Mouse (Mus musculus): Measurements from ENCODE around the gene Mfsd4a.

Mfsd4a gene

DNA sequence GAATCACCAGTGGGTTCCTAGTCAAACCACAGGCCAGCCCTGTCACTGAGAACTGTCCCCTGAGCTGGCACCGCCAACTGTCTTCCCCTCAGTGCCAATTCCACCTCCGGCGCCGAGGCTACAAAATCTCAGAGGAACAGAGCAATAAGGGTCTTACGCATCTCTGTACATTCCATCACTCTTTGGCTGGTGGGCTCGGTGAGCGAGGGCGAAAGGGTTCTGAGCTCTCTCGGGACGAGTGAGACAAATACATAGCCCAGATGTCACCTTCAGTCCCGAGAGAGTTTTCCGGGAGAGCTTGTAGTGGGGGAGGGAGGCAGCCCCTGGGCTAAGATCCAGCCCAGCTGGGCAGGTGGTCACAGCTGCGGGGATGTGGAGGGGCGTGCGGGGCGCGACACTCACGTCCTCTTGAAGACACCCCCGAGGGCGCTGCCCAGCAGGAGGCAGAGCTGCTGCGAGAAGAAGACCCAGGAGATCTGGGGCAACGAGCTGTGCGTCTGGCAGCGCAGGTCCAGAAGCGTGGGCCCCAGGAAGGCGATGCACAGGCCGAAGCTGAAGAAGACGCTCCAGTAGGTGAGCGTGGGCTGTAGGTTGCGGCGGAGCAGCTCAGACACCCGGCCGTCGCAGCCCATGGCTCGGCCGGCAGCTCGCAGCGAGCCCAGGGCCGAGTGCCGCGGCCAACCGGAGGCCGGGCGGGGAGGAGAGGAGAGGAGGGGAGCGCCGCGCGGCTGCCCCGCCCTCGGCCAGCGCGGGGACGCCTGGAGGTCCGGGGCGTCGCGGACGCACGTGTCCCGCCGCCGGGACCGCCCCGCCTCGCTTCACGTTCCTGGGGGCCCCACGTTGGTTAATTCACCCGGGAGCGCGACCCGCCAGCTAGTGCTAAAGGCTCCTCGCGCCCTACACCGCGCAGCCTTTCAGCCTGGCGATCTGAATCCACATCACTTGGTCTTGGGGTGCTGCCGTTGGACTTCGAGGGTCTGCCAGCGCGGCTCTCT, at the start of gene Mfsd4a:
TSS of gene Mfsd4a (minus strand) at position 802 of the 995 bp plus-strand sequence.
- peak; percentile 29 for DNase-seq (ENCODE audit: low spot score)

DNA sequence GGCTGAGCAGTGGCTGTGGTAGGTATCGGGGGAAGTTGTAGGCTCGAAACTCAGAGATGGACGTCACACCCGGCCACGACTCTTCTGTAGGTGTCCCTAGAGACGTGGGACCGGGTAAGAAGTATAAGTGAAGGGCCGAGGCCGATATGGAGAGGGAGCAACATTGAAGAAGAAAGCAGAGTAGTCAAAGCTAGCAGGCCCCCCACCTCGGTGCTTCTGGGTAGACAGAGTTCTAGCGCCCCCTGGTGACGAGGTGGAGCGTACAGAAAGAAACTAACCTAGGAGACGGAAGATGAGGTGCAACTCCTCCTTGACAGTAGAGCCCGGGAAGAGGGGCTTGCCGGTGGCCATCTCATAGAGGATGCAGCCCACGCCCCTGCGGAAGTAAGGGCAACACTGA, 48.7 kb upstream of the Mfsd4a start:
- DNase-seq (ENCODE audit: low spot score): no peak

DNA sequence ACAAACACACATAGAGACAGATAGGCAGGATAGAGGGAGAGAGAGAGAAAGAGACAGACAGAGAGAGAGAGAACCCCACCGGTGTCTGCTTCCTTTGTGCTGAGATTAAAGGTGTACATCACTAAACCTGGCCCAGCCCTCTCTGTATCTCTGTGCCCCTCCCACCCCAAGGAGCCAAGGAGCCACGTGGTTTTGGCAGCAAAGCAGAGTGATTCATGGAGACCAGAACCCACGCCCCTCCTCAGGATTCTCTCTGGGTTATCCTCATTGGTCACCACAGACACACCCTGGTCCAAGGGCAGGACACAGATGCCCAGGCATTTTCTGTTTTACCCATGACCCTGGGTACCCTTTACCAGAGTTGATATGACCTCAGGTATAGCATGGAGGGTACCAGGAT, 45.2 kb upstream of the Mfsd4a start:
- no peak for DNase-seq (ENCODE audit: low spot score)

DNA sequence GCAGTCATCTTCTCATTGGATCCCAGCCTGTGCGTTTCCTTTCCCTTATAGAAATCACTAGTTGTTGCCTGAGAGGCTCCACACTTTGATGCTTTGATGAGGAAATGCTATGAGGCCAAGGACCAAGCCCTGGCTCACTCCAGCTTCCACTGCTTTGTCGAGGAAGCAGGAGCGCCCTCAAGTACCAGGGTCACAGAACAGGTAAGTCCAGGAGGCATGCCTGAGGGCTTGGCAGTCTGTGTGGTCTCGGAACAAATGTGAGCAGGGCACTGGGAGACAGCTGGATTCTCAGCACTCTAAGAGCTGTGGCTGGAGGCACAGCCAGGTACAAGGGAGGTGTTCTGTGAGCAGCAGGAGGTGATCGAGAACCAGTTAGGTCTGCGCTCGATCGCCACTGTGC, 44.6 kb upstream of the Mfsd4a start:
- DNase-seq (ENCODE audit: low spot score): no peak

DNA sequence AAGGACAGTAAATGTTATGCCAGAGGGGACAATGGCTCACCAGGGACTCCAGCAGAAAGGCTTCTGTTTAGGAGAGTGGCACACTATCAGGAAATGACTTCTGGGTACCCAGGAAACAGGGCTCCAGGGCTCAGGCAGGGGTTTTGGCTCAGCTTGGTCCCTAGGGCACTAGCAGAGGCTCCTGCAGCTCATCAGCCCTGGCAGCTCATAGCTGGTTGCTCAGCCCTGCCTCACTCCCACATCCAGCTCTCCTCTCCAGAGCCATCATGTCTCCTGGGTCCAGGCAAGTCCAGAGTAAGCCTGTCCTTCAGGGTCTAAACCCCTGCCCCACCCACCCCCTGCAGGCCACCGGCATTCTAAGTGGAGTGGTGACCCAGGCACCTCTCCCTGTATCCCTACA, 43.5 kb upstream of the Mfsd4a start:
- DNase-seq (ENCODE audit: low spot score): no peak

DNA sequence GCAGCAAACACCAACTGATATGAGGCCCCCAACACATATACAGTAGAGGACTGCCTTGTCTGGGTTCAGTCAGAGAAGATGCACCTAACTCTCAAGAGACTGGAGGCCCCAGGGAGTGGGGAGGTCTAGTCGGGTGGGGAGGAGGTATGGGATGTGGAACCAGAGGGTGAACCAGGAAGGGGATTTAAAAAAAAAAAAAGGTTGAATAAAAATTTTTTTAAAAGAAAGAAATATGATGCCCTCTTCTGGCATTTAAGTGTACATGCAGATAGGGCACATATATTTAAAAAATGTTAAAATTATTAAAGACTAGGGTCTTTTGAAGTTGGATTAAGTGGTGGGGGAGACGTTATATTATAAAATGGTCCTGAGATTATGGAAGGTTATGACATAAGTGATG, 41.5 kb upstream of the Mfsd4a start:
- DNase-seq (ENCODE audit: low spot score): no peak

DNA sequence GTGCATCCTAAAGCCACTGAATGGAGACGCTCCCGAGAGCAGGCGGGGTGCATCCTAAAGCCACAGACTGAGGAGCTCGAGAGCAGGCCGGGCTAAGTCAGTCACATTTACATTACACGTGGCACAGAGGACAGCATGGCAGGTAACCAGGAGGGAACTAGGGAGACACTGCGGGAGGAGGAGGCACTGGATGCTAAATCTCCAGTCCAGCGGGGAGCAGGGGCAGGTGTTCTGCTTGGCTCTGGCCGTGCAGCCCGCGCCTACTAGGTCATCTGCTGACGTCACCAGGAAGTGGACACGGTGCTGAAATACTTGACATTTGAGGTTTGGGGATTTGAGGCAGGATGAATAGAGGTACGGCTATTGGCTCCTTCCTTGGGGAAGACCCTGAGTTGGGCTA, 36.5 kb upstream of the Mfsd4a start:
- DNase-seq (ENCODE audit: low spot score): no peak

DNA sequence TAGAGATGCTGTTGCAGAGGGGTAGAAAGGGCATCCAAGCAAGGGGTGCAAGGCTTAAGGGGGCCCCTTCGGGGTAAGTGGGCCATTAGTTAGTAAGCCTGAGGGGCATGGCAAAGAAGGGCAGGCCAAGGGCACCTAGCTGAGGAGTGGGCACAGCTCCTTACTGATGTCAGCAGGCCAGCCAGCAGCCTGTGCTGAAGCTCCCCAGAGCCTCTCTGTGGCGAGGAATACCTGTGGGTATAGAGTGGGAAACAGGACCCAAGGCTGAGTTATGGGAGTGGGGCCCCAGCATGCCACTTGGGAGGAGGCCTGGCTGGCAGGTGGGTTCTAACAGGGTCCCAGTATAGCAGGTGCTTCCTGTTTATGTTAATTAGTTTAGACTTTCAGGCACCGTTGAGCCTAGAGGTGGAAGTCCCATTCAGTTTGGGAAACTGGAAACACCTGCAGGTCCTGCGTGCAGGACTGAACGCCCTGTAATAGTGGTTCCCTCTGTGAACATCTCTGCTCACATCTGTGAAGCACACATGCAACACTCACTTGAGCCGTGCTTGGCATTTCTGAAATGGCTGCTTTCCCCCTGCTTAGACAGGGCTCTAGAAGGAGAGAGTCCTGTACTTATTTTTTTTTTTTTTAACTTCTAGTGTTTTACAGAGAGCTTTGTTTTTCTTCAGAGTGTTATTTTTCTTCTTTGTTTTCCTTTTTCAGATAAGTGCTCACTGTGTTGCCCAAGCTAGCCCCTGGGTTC, 34.3 kb upstream of the Mfsd4a start:
- no peak for DNase-seq (ENCODE audit: low spot score)

DNA sequence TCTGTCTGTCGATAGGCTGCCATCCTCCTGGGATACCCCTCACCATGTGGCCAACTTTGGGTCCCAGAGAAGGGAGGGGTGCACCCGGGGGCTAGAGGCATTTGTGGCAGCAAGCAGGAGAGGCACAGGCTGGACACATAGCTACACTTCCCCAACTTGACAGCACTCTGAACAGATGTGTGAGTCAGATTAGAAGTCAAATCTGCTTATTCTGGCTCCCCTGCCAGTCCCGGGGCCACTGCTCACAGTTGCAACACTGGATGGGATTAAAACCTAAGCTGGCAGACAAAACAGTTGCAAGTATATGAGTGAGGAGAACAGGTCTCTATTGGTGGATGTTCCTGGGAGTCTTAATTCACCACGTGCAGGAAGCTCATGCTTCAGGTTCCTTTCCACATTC, 31.9 kb upstream of the Mfsd4a start:
- no peak for DNase-seq (ENCODE audit: low spot score)

DNA sequence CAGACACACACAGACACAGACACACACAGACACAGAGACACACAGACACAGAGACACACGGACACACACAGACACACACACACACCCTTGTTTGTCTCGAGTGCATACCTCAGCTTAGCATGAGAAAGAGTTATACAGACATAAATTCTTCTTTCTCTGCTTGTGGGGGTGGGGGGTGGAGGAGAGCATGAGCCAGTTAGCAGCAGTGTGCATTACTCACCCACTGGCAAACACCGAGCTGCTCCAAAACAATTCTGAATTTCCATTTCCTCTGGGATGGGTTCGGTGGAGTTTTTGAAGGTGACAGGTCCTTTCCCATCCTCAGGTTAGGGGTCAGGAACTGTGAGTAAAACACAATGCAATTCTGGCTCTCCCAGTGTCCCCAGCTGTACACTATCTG, 31.2 kb upstream of the Mfsd4a start:
- DNase-seq (ENCODE audit: low spot score): no peak

DNA sequence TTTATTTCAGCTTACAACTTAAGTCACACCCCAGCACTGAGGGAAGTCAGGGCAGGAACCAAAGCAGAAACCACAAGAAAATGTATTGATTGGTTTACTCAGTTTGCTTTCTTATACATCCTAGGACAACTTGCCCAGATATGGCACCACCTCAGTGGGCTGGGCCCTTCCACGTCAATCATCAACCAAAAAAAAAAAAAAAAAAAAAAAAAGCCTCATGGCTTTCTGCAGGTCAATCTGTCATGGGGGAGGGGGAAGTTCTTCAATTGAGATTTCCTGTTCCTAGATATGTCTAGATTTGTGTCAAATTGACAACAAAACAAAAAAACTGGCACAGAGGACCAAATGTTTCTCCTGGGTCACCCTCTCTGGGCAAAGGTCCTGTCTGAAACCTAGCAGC, 30.2 kb upstream of the Mfsd4a start:
- no peak for DNase-seq (ENCODE audit: low spot score)

DNA sequence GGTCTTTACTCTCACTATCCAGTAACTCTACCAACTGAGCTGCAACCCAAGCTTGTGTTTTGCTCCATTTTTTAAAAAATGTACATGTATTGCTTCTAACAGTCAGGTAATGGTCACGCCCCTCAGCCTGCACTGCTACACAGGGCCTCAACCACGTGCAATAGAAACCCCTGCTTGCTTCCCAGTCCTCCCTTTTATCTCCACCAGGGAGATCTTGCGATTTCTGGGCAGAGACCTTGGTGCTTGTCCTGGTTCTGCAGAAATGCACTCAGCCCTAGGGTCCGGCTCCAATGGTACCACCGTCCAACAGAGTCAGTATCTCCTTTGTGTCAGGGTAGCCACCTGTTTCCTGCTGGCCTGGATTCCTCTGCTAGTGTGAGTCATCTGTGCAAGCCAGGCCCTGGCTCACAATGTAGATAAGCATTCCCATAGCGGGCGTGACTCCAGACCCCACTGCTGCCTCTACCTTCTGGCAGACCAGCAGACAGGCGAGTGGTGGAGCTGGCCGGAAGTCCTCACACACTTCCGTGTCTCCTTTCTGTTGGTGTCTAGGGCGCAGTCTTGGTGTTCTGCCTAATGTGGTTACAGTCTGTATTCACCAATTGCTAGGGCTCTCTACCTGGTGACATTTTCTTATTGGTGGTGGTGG, 27.6 kb upstream of the Mfsd4a start:
- DNase-seq (ENCODE audit: low spot score): peak; percentile 31

DNA sequence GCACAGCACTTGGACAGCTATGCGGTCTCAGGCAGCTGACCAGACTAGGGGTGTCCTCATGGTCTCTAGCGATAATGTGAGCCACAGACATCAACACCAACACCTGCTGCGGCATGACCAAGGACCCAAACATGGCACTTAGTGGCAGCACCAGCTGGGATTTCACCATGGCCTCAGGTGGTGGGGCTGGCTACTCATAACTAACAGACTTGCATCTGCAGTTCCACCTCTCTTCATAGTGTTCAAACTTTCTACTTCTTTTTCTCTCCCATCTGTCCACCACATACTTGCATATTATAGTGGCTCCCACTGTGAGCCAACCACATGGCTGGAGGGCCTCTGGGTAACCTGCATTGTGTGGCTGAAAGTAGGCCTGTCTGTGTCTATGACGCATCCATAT, 25.4 kb upstream of the Mfsd4a start:
- no peak for DNase-seq (ENCODE audit: low spot score)

DNA sequence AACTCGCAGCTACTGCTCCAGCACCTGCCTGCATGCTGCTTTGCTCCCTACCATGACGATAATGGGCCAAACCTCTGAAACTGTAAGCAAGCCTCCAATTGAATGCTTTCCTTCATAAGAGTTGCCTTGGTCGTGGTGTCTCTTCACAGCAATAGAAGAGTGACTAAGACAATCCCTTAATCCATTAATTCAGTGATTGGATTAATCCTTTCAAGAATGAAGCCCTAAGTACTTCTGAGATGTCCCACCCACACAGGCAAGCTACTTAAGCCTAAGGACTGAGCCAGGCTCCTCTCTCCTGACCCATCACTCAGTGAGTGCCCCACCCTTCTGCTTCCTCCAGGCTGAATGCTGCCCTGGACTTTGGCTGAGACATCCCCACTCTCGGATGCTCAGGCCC, 22.4 kb upstream of the Mfsd4a start:
- no peak for DNase-seq (ENCODE audit: low spot score)

DNA sequence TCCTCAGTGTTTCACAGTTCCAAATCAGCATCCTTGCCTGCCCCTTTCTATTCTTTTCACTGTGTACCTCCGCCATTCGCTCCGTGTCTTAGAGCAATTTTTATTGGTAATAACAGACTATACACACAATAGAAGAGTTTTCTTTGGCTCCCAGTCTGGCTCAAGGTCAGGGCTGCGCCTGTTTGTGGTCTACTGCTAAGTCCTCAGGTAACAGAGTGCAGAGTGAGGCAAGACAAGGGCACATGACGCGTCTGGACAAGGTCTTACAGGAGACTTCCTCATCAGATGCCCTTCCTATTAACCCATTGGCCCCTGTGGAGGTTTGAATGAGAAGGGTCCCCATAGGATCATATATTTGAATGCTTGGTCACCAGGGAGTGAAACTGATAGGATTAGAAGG, 21.9 kb upstream of the Mfsd4a start:
- no peak for DNase-seq (ENCODE audit: low spot score)

DNA sequence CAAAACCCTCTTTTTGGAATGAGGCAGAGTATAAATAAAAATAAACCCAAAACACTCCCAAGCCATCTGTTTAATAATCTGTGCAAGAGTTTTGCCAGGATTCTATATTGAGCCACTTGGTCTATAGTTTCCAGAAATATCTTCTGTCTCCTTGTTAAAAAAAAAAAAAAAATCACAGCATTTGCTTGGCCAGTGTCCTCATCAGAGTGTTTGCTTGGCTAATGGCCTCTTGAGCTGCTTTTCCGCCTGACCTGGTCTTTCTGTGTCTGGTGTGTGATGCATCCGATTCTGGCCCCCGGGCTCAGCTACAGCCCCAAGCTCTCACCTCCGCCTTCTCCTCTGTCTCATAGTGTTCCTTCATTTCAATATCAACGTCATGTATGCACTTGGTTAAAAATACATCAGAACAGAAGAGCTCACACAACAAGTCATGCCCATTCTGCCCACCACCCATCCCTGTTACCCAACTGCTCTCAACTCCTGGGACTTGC, 20.4 kb upstream of the Mfsd4a start:
- DNase-seq (ENCODE audit: low spot score): no peak

DNA sequence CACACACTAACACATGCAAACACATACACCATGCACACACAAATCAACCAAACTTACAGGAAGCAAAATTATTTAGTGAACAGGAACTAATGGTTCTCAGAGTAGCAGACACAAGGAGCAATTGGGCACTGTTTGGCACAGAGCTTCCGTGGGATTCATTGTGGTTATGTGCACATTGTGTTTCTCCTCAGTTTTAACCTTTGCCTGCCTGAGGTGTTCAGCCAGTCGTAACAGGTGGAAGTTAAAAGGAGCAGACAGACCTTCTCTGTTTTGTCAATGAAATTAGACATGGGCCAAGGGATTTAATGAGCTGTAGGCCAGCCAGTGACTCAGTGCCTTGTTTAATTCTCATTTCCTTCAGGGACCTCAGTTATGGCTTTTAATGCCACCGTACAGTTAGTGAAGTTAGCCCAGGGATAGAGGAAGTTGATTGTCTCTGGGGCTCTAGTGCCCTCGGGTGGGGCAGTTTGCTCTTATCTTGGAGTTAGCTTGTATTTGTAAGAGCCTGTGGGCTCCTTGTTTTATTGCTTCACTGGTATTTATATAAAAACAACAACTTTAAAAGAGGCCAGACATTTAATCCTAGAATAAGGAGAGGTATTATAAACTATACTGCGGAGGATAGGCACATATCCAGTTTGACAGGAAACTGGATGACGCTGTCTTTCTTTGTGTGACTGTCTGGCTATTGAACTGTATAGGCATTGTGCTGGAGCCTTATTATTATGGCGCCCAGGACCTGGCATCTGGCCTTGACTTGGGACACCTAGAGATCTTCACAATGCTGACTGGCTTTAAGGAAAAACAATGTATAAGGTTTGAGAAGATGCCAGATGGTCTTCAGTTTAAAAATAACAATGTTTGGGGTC, 17.6 kb upstream of the Mfsd4a start:
- DNase-seq (ENCODE audit: low spot score): no peak

DNA sequence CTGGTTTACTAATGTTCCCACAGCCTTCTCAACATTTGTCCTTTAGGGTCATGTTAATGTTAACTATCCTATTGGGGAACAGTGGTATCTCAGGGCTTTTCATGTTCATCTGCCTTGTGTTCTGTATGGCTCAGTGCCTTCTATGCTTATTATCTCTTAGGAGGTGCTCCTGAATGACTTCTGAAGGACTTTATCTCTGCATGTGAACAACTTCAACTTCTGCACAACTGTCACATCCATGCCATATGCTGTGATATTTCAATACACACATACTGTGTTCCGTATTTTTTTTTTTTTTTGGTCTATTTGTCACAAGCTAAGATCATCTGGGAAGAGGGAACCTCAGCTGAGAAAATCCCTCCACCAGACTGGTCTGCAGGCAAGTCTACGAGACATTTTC, 10.6 kb upstream of the Mfsd4a start:
- no peak for DNase-seq (ENCODE audit: low spot score)

DNA sequence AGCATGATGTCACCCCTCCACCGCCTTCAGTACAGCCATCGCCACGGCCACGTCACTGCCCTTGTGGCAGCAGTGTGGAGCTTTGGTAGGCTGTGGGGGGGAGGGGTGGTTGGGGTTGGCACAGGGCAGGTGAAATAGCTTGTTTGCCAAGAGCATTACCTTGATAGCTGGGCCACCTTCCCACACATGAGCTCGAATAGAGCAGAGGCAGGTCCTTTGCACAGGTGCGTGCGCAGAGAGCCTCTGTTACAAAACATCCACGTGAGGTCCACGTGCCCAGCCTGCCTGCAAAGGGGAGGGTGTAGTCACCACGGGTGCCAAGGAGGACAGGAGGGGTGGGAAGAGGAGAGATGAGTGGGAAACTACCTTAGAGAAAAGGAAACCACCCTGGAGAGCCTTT, 7.7 kb upstream of the Mfsd4a start:
- DNase-seq (ENCODE audit: low spot score): no peak

DNA sequence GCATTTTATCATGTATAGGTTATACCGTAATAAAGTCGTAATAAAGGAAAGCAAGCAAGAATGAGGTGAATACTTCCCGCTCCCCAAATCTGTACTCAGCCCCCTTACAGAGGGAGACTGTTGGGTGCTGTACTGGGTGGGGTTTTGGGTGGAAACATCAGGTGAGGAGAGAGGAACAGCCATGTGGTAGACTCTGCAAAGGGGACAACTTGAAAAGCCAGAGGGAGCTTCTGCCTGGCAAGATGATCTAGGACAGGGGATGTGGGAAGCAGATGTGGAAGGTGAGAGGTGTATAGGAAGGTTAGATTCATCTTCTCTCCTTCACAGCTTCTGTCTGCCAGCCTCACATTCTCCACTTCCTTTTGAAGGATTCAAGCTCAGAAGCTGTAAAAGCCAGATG, 2.8 kb upstream of the Mfsd4a start:
- no peak for DNase-seq (ENCODE audit: low spot score)

DNA sequence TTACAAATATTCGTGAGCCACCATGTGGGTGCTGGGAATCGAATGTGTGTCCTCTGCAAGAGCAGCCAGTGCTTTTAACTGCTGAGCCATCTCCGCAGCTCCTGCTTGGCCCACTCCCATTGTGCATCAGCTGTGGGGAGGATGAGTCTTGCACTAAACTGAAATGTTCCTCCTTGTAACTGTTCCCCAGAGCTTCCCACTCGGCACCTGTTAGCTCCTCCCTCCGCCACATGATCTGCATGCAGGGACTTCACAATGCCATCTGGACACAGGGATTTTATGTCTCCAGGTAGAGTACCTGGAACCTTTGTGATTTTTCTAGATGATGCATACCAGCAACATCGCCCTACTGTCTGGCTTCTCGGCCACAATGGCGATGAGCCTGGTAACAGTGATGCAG, 1.6 kb upstream of the Mfsd4a start:
- no peak for DNase-seq (ENCODE audit: low spot score)
